Mouse (Mus musculus): ENCODE measurements around the gene Ccdc9b. TPM values are rescaled to one million over a fixed set of nuclear protein-coding genes. Genes with fewer than 3 reads are reported as not detected.

Ccdc9b gene
- total RNA-seq, 1 experiment from 2014 or later = 0.96 TPM

- ATAC-seq (replicated peaks; ENCODE audit: low read depth, poor library complexity, severe bottlenecking) = no peak
These were observed 10.3 kb downstream of the Ccdc9b start for GRCm38 (mm10) chr2:118751896-118752791.

GRCm38 (mm10) chr2:118750476-118750875 lies 12.0 kb downstream of the Ccdc9b start:
- ATAC-seq (replicated peaks; ENCODE audit: low read depth, poor library complexity, severe bottlenecking) = peak; percentile 43; the same call in 1 of the 2 replicates

DNA sequence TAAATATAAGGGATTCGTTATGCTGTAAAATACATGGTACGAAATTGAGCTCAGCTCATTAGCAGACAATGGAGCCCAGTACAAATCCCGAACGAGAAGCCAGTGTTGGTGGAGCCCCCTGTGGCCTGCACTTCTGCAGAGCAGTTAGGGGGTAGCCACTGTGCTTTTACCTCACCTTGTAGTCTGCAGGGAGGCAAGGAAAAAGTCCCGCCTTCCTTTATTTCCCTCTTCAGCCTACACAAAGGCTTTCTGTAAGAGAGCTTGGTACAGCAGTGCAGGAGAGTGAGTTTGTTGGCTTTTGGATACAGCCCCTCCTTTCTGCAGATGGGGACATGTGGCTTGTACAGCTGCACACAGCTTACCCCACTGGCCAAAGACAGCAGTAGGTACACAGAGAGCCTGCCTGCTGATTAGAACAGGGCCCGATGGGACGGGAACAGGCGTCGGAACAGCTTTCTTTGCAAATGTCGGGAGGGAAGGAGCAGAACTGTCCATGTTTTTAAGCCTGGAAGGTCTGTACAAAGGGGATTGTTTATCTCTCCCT lies 13.0 kb downstream of the Ccdc9b start:
- no peak for ATAC-seq (replicated peaks; ENCODE audit: low read depth, poor library complexity, severe bottlenecking)

DNA sequence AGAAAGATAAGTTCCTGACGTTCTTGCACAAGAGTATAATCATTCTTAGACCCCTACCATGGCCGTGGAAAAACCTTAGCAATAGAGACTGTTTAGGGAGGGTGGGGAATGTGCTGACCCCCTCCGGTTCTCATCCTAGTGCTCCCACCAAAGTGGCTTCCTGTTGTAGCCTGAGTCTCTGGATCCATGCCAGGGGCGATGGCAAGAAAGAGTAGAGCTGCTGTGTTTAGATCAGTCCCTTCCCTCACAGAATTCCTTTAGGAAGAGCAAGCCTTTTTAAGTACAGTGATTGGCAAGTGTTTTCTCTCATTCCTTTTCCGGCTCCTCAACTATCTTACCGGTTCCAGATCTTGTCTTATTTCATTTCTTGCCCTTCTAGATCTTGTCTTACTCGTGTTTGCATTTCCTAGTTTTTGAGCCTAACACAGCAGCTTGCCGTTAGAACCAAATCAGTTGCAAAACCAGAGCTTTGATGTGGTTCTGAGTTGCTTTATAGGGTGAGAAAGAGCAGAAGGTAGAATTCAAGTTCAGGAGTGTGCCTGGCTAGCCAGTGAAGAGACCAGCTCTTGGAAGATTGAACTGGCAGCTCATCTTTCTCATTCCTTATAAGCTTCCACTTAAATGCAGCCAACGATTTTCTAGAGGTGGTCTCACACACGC lies 15.0 kb downstream of the Ccdc9b start:
- no peak for ATAC-seq (replicated peaks; ENCODE audit: low read depth, poor library complexity, severe bottlenecking)

- no peak for ATAC-seq (replicated peaks; ENCODE audit: low read depth, poor library complexity, severe bottlenecking)
These were observed 16.3 kb downstream of the Ccdc9b start for GRCm38 (mm10) chr2:118745915-118746901.

DNA sequence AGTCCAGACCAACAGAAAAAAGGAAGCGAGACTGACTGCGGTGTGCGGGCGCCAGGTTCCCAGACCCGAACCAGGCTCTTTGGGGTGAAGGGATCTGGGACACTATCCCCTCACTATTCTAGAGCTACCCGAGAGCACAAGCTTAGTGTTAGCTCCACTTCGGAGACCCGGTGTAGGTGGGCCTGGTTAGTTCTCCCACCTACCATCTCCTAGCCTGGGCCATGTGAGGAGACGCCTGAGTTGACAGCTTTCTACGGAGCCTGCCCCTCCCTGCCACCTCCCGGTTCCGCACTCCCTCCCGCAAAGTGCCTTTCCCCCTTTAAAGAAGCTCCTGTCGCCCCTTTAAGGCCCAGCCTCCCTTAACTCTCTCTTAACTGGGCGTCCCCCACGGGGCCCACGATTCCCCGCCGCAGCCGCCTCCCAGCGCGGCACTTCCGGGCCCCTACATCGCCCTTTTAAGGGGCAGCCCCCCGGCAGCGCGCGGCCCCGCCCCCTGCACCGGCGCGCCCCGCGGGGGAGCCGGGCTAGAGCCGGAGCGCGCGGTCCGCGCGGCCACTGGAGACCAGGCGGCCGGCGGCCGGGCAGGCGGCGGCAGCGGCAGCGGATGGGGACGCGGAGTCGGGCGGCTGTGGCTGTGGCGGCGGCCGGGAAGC lies 17.1 kb downstream of the Ccdc9b start, which contains the start of gene Inafm2:
Gene Inafm2, plus strand, starts transcription at position 527 of the 653 bp plus-strand sequence.
- peak; percentile 79 for ATAC-seq (replicated peaks; ENCODE audit: low read depth, poor library complexity, severe bottlenecking)

DNA sequence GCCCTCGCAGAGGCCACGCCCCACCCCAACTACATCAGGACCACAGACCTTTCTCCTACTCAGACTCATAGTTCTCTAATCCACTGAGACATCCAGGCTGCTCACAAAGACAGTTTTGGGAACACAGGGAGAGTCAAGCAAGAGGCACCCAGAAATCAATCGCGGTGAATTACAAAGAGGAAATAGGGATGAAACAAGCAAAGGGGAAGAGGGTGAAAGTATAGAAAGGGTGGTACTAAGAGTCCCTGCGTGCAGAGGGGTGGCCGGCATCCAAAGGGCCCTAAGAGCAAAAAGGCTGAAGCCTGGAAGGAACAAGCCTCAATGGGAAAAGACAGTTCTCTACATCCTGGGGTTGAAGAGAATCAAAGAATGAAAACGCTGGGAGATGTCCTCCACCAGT lies 17.8 kb downstream of the Ccdc9b start:
- no peak; the same call in 1 of the 2 replicates for ATAC-seq (replicated peaks; ENCODE audit: low read depth, poor library complexity, severe bottlenecking)

GRCm38 (mm10) chr2:118743261-118743943 lies 19.1 kb downstream of the Ccdc9b start:
- ATAC-seq (replicated peaks; ENCODE audit: low read depth, poor library complexity, severe bottlenecking) = peak; percentile 40; the same call in 1 of the 2 replicates

DNA sequence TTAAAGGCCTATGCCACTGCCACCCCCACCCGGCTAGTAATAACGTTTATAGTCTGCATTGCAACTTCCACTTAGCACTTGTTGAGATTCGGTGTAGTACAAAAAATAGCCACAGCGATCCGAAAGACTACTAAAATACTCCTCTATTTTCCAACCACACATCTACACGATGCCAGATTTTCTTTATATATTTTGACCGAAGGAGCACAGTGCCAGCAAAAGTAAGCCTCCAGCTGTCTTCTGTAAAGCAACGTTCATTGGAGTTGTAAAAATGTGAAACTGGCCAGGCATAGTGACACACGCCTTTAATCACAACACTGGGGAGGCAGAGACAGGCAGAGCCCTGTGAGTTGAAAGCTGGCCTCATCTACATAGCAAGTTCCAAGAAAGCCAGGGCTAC lies 21.3 kb downstream of the Ccdc9b start:
- no peak for ATAC-seq (replicated peaks; ENCODE audit: low read depth, poor library complexity, severe bottlenecking)

DNA sequence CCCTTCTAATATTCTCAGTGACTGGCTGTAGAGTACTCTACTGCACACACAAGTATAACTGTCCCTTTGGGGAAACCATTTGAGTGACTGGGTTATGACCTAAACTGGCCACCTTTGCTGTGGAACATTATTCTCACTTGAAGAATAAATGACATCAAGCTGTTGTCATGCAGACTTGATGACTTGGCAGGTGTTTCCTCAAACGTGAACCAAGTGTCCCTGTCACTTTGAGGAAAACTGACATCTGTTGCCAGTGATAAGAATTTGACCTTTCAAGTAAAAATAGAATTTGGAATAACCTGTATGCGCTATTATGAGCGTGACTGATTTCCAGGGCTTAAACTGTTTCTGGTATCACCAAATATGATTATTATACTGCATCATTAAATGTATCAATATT lies 22.1 kb downstream of the Ccdc9b start:
- ATAC-seq (replicated peaks; ENCODE audit: low read depth, poor library complexity, severe bottlenecking) = no peak

DNA sequence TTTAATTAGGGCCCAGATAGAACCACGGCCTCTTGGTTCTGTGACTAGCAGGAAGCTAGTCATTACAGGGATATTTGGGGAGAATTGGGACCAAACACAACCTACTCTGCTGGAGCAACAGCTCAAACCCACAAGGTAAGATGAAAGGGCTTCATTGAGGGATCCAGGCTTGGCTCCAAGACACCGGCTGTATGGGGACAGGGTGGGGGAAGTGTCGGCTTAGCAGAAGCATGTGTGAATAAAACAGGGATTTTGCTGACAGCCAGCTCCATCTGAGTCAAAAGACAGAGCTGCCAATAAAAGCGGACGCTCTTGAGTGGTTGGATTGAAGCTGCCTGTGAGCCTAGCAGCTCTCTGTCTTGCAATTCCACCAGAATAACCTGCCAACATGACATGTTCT lies 29.1 kb downstream of the Ccdc9b start:
- no peak for ATAC-seq (replicated peaks; ENCODE audit: low read depth, poor library complexity, severe bottlenecking)

DNA sequence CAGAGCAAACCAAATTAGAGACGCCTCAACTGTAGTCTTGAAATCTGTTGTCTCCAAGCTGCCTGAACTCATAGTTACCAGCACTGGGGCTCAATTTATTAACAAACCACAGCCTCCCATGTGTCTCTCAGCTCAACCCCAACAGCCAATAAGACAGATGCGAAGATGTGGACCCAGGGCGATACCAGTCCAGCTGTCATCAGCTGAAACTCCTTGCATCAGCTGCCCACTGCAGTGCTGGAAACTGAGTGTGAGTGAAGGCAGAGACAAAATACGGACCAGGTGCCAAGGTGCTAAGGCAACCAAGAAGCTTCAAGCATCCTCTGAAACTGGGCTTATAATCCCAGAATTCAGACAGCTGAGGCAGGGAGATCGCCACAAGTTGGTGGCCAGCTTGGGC lies 30.5 kb downstream of the Ccdc9b start:
- ATAC-seq (replicated peaks; ENCODE audit: low read depth, poor library complexity, severe bottlenecking) = no peak

GRCm38 (mm10) chr2:118730622-118730915 lies 31.9 kb downstream of the Ccdc9b start:
- peak; percentile 63 for ATAC-seq (replicated peaks; ENCODE audit: low read depth, poor library complexity, severe bottlenecking)

DNA sequence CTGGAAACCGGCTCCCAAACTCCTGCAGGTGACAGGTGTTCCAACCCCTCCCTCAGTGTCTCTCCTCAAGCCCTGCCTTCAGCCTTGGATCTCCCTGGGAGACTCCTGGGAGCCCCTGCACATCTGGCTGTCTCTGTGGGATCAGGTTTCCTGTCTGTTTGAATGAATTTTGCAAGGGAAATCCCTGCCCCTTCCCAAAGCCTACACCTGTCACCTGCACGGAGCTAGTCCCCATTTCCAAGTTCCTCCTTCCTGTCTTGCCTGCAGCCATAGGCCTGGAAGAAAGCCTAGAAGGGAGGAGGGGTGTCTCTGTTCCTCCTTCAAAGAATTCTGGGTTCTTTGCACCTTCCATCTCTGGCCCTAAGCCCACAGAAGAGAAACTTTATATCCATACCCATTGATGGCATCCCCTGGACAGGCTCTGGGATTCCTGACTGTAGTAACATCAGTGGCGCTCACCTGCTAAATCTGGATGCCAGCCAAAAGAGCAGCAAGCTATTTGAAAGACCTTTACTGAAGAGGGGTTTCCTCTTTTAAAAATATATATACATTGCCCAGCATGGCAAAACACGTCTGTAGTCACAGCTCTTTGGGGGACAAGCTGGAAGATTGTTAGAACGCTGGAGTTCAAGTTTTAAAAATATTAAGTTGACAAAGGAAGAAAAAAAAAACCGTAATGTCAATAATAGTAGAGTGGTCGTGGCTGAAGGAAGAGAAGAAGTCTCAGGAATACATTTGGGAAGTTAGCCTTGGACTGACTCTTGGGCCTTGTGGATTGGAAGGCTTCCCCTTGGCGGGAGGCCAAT lies 32.4 kb downstream of the Ccdc9b start:
- ATAC-seq (replicated peaks; ENCODE audit: low read depth, poor library complexity, severe bottlenecking) = no peak

- peak; percentile 48 for ATAC-seq (replicated peaks; ENCODE audit: low read depth, poor library complexity, severe bottlenecking)
These were observed 33.3 kb downstream of the Ccdc9b start for GRCm38 (mm10) chr2:118729194-118729593.

DNA sequence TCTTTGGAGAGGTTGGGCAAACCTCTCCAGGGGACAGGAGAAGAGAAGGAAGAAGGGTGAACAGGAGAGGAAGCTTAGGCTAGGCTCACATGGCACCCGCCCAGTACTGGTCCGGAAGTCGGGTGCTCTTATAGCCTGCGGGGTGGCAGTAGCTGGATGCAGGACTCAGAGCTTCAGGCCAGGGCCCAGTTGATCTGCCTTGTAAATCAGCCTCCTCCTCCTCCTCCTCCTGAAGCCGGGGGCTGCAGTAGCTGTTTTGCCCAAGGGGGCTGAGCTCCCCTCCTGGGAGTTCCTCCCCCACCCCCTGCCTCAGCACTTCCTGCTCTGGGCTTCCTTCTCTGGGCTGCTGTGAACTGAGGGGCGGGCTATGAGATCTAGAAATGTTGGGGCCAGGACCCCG lies 34.1 kb downstream of the Ccdc9b start, which contains the start of gene Plcb2:
Gene Plcb2, minus strand, starts transcription at position 102 of the 400 bp plus-strand sequence.
- ATAC-seq (replicated peaks; ENCODE audit: low read depth, poor library complexity, severe bottlenecking) = peak; percentile 40

- no peak for ATAC-seq (replicated peaks; ENCODE audit: low read depth, poor library complexity, severe bottlenecking)
These were observed 34.5 kb downstream of the Ccdc9b start for GRCm38 (mm10) chr2:118727911-118728310.

- no peak for ATAC-seq (replicated peaks; ENCODE audit: low read depth, poor library complexity, severe bottlenecking)
These were observed 35.6 kb downstream of the Ccdc9b start for GRCm38 (mm10) chr2:118726873-118727272.
